Comparison of ENCODE assay signal across 12 mouse cellular contexts in genomic region chr6:124719354-124719978, GRCm38 (mm10). TPM values are rescaled to one million over a fixed set of nuclear protein-coding genes. Genes with fewer than 3 reads are reported as not detected.
A peak's percentile ranks its signal among the peaks of the same experiment; 100 is the strongest.
DNase-seq lines count a peak whose midpoint lies in the region; ATAC-seq and TF ChIP-seq lines count a peak whose summit lies in the region.
"Had no signal": no experiment of that assay in that cellular context is flagged by ENCODE, and none has a peak within 500 bp of the region (broad histone marks: within the 10 kb centered on the region; RNA-seq: fewer than 3 reads in every experiment).

No protein-coding gene starts in this region.

- peak overlapping the region; percentile 79 for H3K27ac ChIP-seq in hindbrain, embryonic 10.5 days
- H3K27ac ChIP-seq in hindbrain, embryonic 16.5 days (ENCODE audit: low read depth, low read length), result no peak overlapping the region
- H3K27ac ChIP-seq in ES-Bruce4 (ENCODE audit: insufficient read depth, low read length), result peak overlapping the region; percentile 3; the same call in 1 of the 2 replicates
- H3K27ac ChIP-seq in embryonic facial prominence, embryonic 12.5 days, result peak overlapping the region; percentile 60
- H3K27ac ChIP-seq in midbrain, embryonic 16.5 days (ENCODE audit: low read length), result no peak overlapping the region
- H3K27ac ChIP-seq: neural tube, embryonic 13.5 days had no signal

- 74% methylated on average over 7 of the region's 7 CpGs for WGBS in hindbrain, embryonic 10.5 days
- WGBS in hindbrain, embryonic 16.5 days, result 81% methylated on average over 7 of the region's 7 CpGs
- WGBS in embryonic facial prominence, embryonic 12.5 days, result 68% methylated on average over 7 of the region's 7 CpGs
- WGBS in midbrain, embryonic 16.5 days, result 69% methylated on average over 7 of the region's 7 CpGs

- peak overlapping the region; percentile 39 for H3K4me3 ChIP-seq in hindbrain, embryonic 10.5 days
- no peak overlapping the region for H3K4me3 ChIP-seq in hindbrain, embryonic 16.5 days (ENCODE audit: low read length)
- H3K4me3 ChIP-seq in ES-Bruce4 (ENCODE audit: low read depth, low read length), result peak overlapping the region; percentile 72
- peak overlapping the region; percentile 31 for H3K4me3 ChIP-seq in embryonic facial prominence, embryonic 12.5 days
- H3K4me3 ChIP-seq in midbrain, embryonic 16.5 days (ENCODE audit: low read depth, low read length), result no peak overlapping the region
- H3K4me3 ChIP-seq: neural tube, embryonic 13.5 days had no signal

- H3K9ac ChIP-seq in hindbrain, embryonic 16.5 days (ENCODE audit: low read depth, low read length), result no peak overlapping the region
- peak overlapping the region; percentile 82 for H3K9ac ChIP-seq in ES-Bruce4 (ENCODE audit: low read depth, poor library complexity, severe bottlenecking)
- H3K9ac ChIP-seq in embryonic facial prominence, embryonic 12.5 days, result peak overlapping the region; percentile 48
- no peak overlapping the region; the same call in 1 of the 2 replicates for H3K9ac ChIP-seq in midbrain, embryonic 16.5 days (ENCODE audit: low read depth, low read length)
- H3K9ac ChIP-seq: neural tube, embryonic 13.5 days had no signal

- no peak for TF ChIP-seq POLR2A in ES-Bruce4 (IDR thresholded peaks at IDR 0.05; ENCODE audit: insufficient read depth, low read length)

- DNase-seq in hindbrain, embryonic 10.5 days (ENCODE audit: low spot score), result no peak
- DNase-seq in liver, result peak; percentile 62
- DNase-seq in layer of hippocampus, adult 9-11 months, result no peak
- no peak for DNase-seq in right cerebral cortex, postnatal 36 days (ENCODE audit: low spot score in 2 of 2)
- DNase-seq: layer of hippocampus, postnatal 36 days had no signal

- H3K4me1 ChIP-seq in hindbrain, embryonic 10.5 days (replicated peaks), result peaks cover 24% of the 10 kb centered on the region
- H3K4me1 ChIP-seq in hindbrain, embryonic 16.5 days (ENCODE audit: control insufficient read depth, insufficient read depth, low read depth, low read length), result no peaks in the 10 kb centered on the region
- no peaks in the 10 kb centered on the region for H3K4me1 ChIP-seq in ES-Bruce4 (ENCODE audit: control insufficient read depth, insufficient read depth, low read length)
- no peaks in the 10 kb centered on the region for H3K4me1 ChIP-seq in embryonic facial prominence, embryonic 12.5 days
- H3K4me1 ChIP-seq in midbrain, embryonic 16.5 days (ENCODE audit: control insufficient read depth, insufficient read depth, low read length), result no peaks in the 10 kb centered on the region
- H3K4me1 ChIP-seq: neural tube, embryonic 13.5 days had no signal

- no peak for ATAC-seq in hindbrain, embryonic 16.5 days
- ATAC-seq in embryonic facial prominence, embryonic 12.5 days (ENCODE audit: insufficient number of reproducible peaks, insufficient read depth, low FRiP score, low TSS enrichment), result no peak
- ATAC-seq in midbrain, embryonic 16.5 days, result no peak

- no peak for TF ChIP-seq CTCF in ES-Bruce4 (IDR thresholded peaks at IDR 0.05; ENCODE audit: low read depth, low read length)

- H3K36me3 ChIP-seq in hindbrain, embryonic 10.5 days, result peaks cover 36% of the 10 kb centered on the region
- H3K36me3 ChIP-seq in hindbrain, embryonic 16.5 days (ENCODE audit: control insufficient read depth, insufficient read depth, low read length), result peaks cover 26% of the 10 kb centered on the region
- H3K36me3 ChIP-seq in ES-Bruce4 (ENCODE audit: control insufficient read depth, insufficient read depth, low read length, poor library complexity, severe bottlenecking), result peaks cover 23% of the 10 kb centered on the region
- peaks cover 30% of the 10 kb centered on the region for H3K36me3 ChIP-seq in embryonic facial prominence, embryonic 12.5 days
- peaks cover 28% of the 10 kb centered on the region for H3K36me3 ChIP-seq in midbrain, embryonic 16.5 days (ENCODE audit: control insufficient read depth, insufficient read depth, low read length)

- no peaks in the 10 kb centered on the region for H3K9me3 ChIP-seq in hindbrain, embryonic 10.5 days
- no peaks in the 10 kb centered on the region for H3K9me3 ChIP-seq in hindbrain, embryonic 16.5 days (ENCODE audit: control insufficient read depth, low read length)
- no peaks in the 10 kb centered on the region for H3K9me3 ChIP-seq in ES-Bruce4 (replicated peaks; ENCODE audit: control insufficient read depth, insufficient read depth, low read length, poor library complexity, severe bottlenecking)
- no peaks in the 10 kb centered on the region for H3K9me3 ChIP-seq in embryonic facial prominence, embryonic 12.5 days
- H3K9me3 ChIP-seq in midbrain, embryonic 16.5 days (replicated peaks; ENCODE audit: control insufficient read depth, low read length, poor library complexity, severe bottlenecking), result no peaks in the 10 kb centered on the region
- H3K9me3 ChIP-seq: neural tube, embryonic 13.5 days had no signal

- no peak for TF ChIP-seq EP300 in ES-Bruce4 (IDR thresholded peaks at IDR 0.05; ENCODE audit: insufficient read depth, low read depth, low read length)

- H3K27me3 ChIP-seq in hindbrain, embryonic 10.5 days (ENCODE audit: insufficient read depth, poor library complexity, severe bottlenecking), result no peaks in the 10 kb centered on the region
- H3K27me3 ChIP-seq in hindbrain, embryonic 16.5 days (replicated peaks; ENCODE audit: control insufficient read depth, insufficient read depth, low read length), result no peaks in the 10 kb centered on the region
- no peaks in the 10 kb centered on the region for H3K27me3 ChIP-seq in ES-Bruce4 (ENCODE audit: control insufficient read depth, insufficient read depth, low read length, poor library complexity, severe bottlenecking)
- H3K27me3 ChIP-seq in embryonic facial prominence, embryonic 12.5 days, result no peaks in the 10 kb centered on the region
- no peaks in the 10 kb centered on the region for H3K27me3 ChIP-seq in midbrain, embryonic 16.5 days (ENCODE audit: control insufficient read depth, insufficient read depth, low read depth, low read length)
- H3K27me3 ChIP-seq: CH12.LX; neural tube, embryonic 13.5 days had no signal

- H3K4me2 ChIP-seq in hindbrain, embryonic 16.5 days (ENCODE audit: low read length), result no peak overlapping the region
- peak overlapping the region; percentile 34 for H3K4me2 ChIP-seq in embryonic facial prominence, embryonic 12.5 days (replicated peaks)
- H3K4me2 ChIP-seq in midbrain, embryonic 16.5 days (ENCODE audit: low read length), result no peak overlapping the region
- H3K4me2 ChIP-seq: neural tube, embryonic 13.5 days had no signal

RNA-seq across cellular contexts. Expression of gene Phb2, which starts 7.3 kb away (rescaled TPM):
- 410 and 445 TPM in 2 replicates for polyA plus RNA-seq in hindbrain, embryonic 10.5 days (2016; fragmentation: Nextera tagmentation; extraction: Ambion mirVana)
- 249 and 250 TPM in 2 replicates for polyA plus RNA-seq in hindbrain, embryonic 16.5 days (2015; fragmentation: Nextera tagmentation; extraction: Ambion mirVana)
- 329 and 331 TPM in 2 replicates for polyA plus RNA-seq in ES-Bruce4 (2011; ENCODE audit: insufficient read depth, insufficient read length, low read depth, missing spikeins)
- 359 and 370 TPM in 2 replicates for polyA plus RNA-seq in embryonic facial prominence, embryonic 12.5 days (2016; fragmentation: Nextera tagmentation; extraction: Ambion mirVana)
- 240 and 245 TPM in 2 replicates for polyA plus RNA-seq in midbrain, embryonic 16.5 days (2015; fragmentation: Nextera tagmentation; extraction: Ambion mirVana)

RNA-seq across cellular contexts. Expression of gene Emg1, which starts 7.5 kb away (rescaled TPM):
- polyA plus RNA-seq in hindbrain, embryonic 10.5 days (2016; fragmentation: Nextera tagmentation; extraction: Ambion mirVana), result 215 and 232 TPM in 2 replicates
- polyA plus RNA-seq in hindbrain, embryonic 16.5 days (2015; fragmentation: Nextera tagmentation; extraction: Ambion mirVana), result 104 and 108 TPM in 2 replicates
- polyA plus RNA-seq in ES-Bruce4 (2011; ENCODE audit: insufficient read depth, insufficient read length, low read depth, missing spikeins), result 118 TPM in 2 replicates
- 192 and 199 TPM in 2 replicates for polyA plus RNA-seq in embryonic facial prominence, embryonic 12.5 days (2016; fragmentation: Nextera tagmentation; extraction: Ambion mirVana)
- polyA plus RNA-seq in midbrain, embryonic 16.5 days (2015; fragmentation: Nextera tagmentation; extraction: Ambion mirVana), result 95.3 and 101 TPM in 2 replicates

RNA-seq across cellular contexts. Expression of gene Ptpn6, which starts 19.0 kb away (rescaled TPM):
- polyA plus RNA-seq in hindbrain, embryonic 10.5 days (2016; fragmentation: Nextera tagmentation; extraction: Ambion mirVana), result 7.9 and 8.2 TPM in 2 replicates
- polyA plus RNA-seq in hindbrain, embryonic 16.5 days (2015; fragmentation: Nextera tagmentation; extraction: Ambion mirVana), result 4.8 and 4.9 TPM in 2 replicates
- polyA plus RNA-seq in ES-Bruce4 (2011; ENCODE audit: insufficient read depth, insufficient read length, low read depth, missing spikeins), result 15.4 and 32.3 TPM in 2 replicates
- 6.7 TPM in 2 replicates for polyA plus RNA-seq in embryonic facial prominence, embryonic 12.5 days (2016; fragmentation: Nextera tagmentation; extraction: Ambion mirVana)
- 2.4 and 4.0 TPM in 2 replicates for polyA plus RNA-seq in midbrain, embryonic 16.5 days (2015; fragmentation: Nextera tagmentation; extraction: Ambion mirVana)

RNA-seq across cellular contexts. Expression of gene Grcc10, which starts 21.7 kb away (rescaled TPM):
- polyA plus RNA-seq in hindbrain, embryonic 10.5 days (2016; fragmentation: Nextera tagmentation; extraction: Ambion mirVana), result 446 and 555 TPM in 2 replicates
- 587 and 645 TPM in 2 replicates for polyA plus RNA-seq in hindbrain, embryonic 16.5 days (2015; fragmentation: Nextera tagmentation; extraction: Ambion mirVana)
- polyA plus RNA-seq in ES-Bruce4 (2011; ENCODE audit: insufficient read depth, insufficient read length, low read depth, missing spikeins), result 93.5 and 105 TPM in 2 replicates
- polyA plus RNA-seq in embryonic facial prominence, embryonic 12.5 days (2016; fragmentation: Nextera tagmentation; extraction: Ambion mirVana), result 498 and 530 TPM in 2 replicates
- polyA plus RNA-seq in midbrain, embryonic 16.5 days (2015; fragmentation: Nextera tagmentation; extraction: Ambion mirVana), result 665 and 679 TPM in 2 replicates

RNA-seq across cellular contexts. Expression of gene Gm45234, which starts 36.4 kb away (rescaled TPM):
- polyA plus RNA-seq in hindbrain, embryonic 10.5 days (2016; fragmentation: Nextera tagmentation; extraction: Ambion mirVana), result not detected in 2 replicates
- not detected in 2 replicates for polyA plus RNA-seq in hindbrain, embryonic 16.5 days (2015; fragmentation: Nextera tagmentation; extraction: Ambion mirVana)
- polyA plus RNA-seq in ES-Bruce4 (2011; ENCODE audit: insufficient read depth, insufficient read length, low read depth, missing spikeins), result 0.59 TPM in 1 of 2 replicates, not detected in the other
- polyA plus RNA-seq in embryonic facial prominence, embryonic 12.5 days (2016; fragmentation: Nextera tagmentation; extraction: Ambion mirVana), result not detected in 2 replicates
- not detected in 2 replicates for polyA plus RNA-seq in midbrain, embryonic 16.5 days (2015; fragmentation: Nextera tagmentation; extraction: Ambion mirVana)
- polyA plus RNA-seq: heart, embryonic 14.5 days; neural tube, embryonic 13.5 days had no signal

Comparison
In these comparisons a context has a peak if more than half of its experiments do, and no peak if none do; other contexts are left out.
1. H3K27ac ChIP-seq: peak in hindbrain, embryonic 10.5 days (single experiment), ES-Bruce4 (single experiment) and embryonic facial prominence, embryonic 12.5 days (single experiment); none in hindbrain, embryonic 16.5 days (single experiment) and midbrain, embryonic 16.5 days (single experiment).
2. H3K4me3 ChIP-seq: peak in hindbrain, embryonic 10.5 days (single experiment), ES-Bruce4 (single experiment) and embryonic facial prominence, embryonic 12.5 days (single experiment); none in hindbrain, embryonic 16.5 days (single experiment) and midbrain, embryonic 16.5 days (single experiment).
3. H3K9ac ChIP-seq: peak in ES-Bruce4 (single experiment) and embryonic facial prominence, embryonic 12.5 days (single experiment); none in hindbrain, embryonic 16.5 days (single experiment) and midbrain, embryonic 16.5 days (single experiment).